Mouse (Mus musculus) MEL (cell line): Measurements from ENCODE around the gene Gbe1.

ENCODE experiments used
- CTCF ChIP-seq, 3 experiments: IDR thresholded peaks in 2 of 3; conservative IDR thresholded peaks in 1 of 3; 2 replicates each; pipeline ENCODE4 v1.5.1; 2011 to 2012; ENCODE audit warnings: low read length in 3 of 3, low read depth in 2 of 3, mild to moderate bottlenecking in 2 of 3, improper control_type of control experiment in 1 of 3, inconsistent platforms in 1 of 3, mixed read lengths in 1 of 3, moderate library complexity in 1 of 3; ENCODE audit not compliant: control insufficient read depth in 1 of 3, insufficient read depth in 1 of 3, poor library complexity in 1 of 3, severe bottlenecking in 1 of 3
- ELF1 ChIP-seq: IDR thresholded peaks from 2 replicates; pipeline ENCODE4 v1.6.1; 2014; ENCODE audit warnings: low read depth, mild to moderate bottlenecking, inconsistent platforms, low read length, improper control_type of control experiment, moderate library complexity
- EP300 ChIP-seq, 2 experiments: IDR thresholded peaks; 2 replicates each; pipeline ENCODE4 v1.6.1; 2011; ENCODE audit warnings: improper control_type of control experiment in 2 of 2, low read length in 2 of 2, low read depth in 1 of 2, mild to moderate bottlenecking in 1 of 2
- KAT2A ChIP-seq: conservative IDR thresholded peaks from 2 replicates; pipeline ENCODE4 v1.6.1; 2012; ENCODE audit warnings: low read depth, low read length, improper control_type of control experiment, inconsistent platforms
- MAX ChIP-seq: IDR thresholded peaks from 2 replicates; pipeline ENCODE4 v1.6.1; 2011; ENCODE audit warnings: low read length, improper control_type of control experiment
- MEF2A ChIP-seq: IDR thresholded peaks from 2 replicates; pipeline ENCODE4 v1.6.1; 2014; ENCODE audit warnings: low read depth, mild to moderate bottlenecking, inconsistent platforms, low read length, improper control_type of control experiment; ENCODE audit not compliant: poor library complexity, insufficient replicate concordance, severe bottlenecking; ENCODE audit errors: extremely low read depth
- MYC ChIP-seq: IDR thresholded peaks from 2 replicates; pipeline ENCODE4 v1.6.1; 2011; ENCODE audit warnings: low read depth, mild to moderate bottlenecking, low read length, improper control_type of control experiment, moderate library complexity
- NRF1 ChIP-seq: IDR thresholded peaks from 2 replicates; pipeline ENCODE4 v1.6.1; 2014; ENCODE audit warnings: low read depth, mild to moderate bottlenecking, inconsistent platforms, low read length, improper control_type of control experiment, moderate library complexity; ENCODE audit not compliant: poor library complexity, insufficient read depth, severe bottlenecking
- POLR2A ChIP-seq, 2 experiments: IDR thresholded peaks; 2 replicates each; pipeline ENCODE4 v1.6.1; 2011 to 2012; ENCODE audit warnings: low read length in 2 of 2, mild to moderate bottlenecking in 2 of 2, control low read depth in 1 of 2, improper control_type of control experiment in 1 of 2, low read depth in 1 of 2, moderate library complexity in 1 of 2; ENCODE audit not compliant: control insufficient read depth in 1 of 2, insufficient read depth in 1 of 2, poor library complexity in 1 of 2
- RAD21 ChIP-seq: IDR thresholded peaks from 2 replicates; pipeline ENCODE4 v1.6.1; 2011; ENCODE audit warnings: mild to moderate bottlenecking, low read depth, low read length, improper control_type of control experiment
- TBP ChIP-seq: IDR thresholded peaks from 2 replicates; pipeline ENCODE4 v1.8.0; 2011; ENCODE audit warnings: low read depth, low read length, improper control_type of control experiment
- USF1 ChIP-seq: IDR thresholded peaks from 2 replicates; pipeline ENCODE4 v1.6.1; 2014; ENCODE audit warnings: low read depth, mild to moderate bottlenecking, inconsistent platforms, low read length, improper control_type of control experiment, moderate library complexity
- ZC3H11A ChIP-seq: IDR thresholded peaks from 2 replicates; pipeline ENCODE4 v1.6.1; 2012; ENCODE audit warnings: low read depth, mild to moderate bottlenecking, inconsistent platforms, low read length, improper control_type of control experiment
- ZNF384 ChIP-seq: IDR thresholded peaks from 2 replicates; pipeline ENCODE4 v1.6.1; 2012; ENCODE audit warnings: low read depth, mild to moderate bottlenecking, inconsistent platforms, low read length, improper control_type of control experiment

- TF ChIP-seq CTCF (IDR thresholded peaks at IDR 0.05 in 2 of 3, conservative IDR thresholded peaks at IDR 0.05 in 1 of 3; ENCODE audit: control insufficient read depth in 1 of 3, insufficient read depth in 1 of 3, low read depth in 2 of 3, low read length in 3 of 3, poor library complexity in 1 of 3, severe bottlenecking in 1 of 3) = no peak
- TF ChIP-seq EP300 (IDR thresholded peaks at IDR 0.05; ENCODE audit: low read depth in 1 of 2, low read length in 2 of 2) = no peak
- TF ChIP-seq NRF1 = no peak
- no peak for TF ChIP-seq KAT2A
- no peak for TF ChIP-seq MEF2A
- TF ChIP-seq ELF1 = no peak
- TF ChIP-seq MYC = no peak
- no peak for TF ChIP-seq ZNF384
- TF ChIP-seq USF1 = no peak
- no peak for TF ChIP-seq TBP
- no peak for TF ChIP-seq MAX
- TF ChIP-seq RAD21 = no peak
- no peak for TF ChIP-seq POLR2A (IDR thresholded peaks at IDR 0.05; ENCODE audit: control insufficient read depth in 1 of 2, insufficient read depth in 1 of 2, low read depth in 1 of 2, low read length in 2 of 2, poor library complexity in 1 of 2)
- TF ChIP-seq ZC3H11A = no peak
These were observed 38.8 kb downstream of the Gbe1 start for GRCm38 (mm10) chr16:70352571-70352970.
